Mouse (Mus musculus): ENCODE measurements at regions not wholly inside any gene's neighbourhood (a gene's known extent, or its start where the extent isn't known, plus 50 kb on each side); places are given as distances from the start of the nearest gene placed in this dataset.

DNA sequence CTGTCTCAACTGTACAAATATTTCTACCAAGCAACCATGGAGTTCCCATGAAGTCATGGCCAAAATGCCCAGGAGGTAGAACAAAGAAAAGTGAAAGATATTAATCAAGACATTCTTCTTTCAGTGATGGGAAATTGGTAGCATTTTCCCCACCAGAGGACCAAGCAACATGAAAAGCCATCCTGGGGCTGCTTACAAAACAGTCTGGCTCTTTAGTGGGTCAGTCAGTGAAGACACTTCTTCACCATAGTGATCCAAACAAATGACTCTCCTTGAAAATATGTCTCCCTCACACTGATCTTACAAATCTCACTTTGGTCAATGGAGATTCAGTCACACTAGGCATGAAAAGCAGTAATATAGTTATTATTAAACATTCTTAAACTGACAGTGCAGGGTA, 299.8 kb upstream of the Gm9747 start:
- TF ChIP-seq CTCF (conservative IDR thresholded peaks at IDR 0.05 in 1 of 2, IDR thresholded peaks at IDR 0.05 in 1 of 2; ENCODE audit: low read depth in 2 of 2, low read length in 2 of 2), result no peak
- TF ChIP-seq MAFK (IDR thresholded peaks at IDR 0.05; ENCODE audit: insufficient replicate concordance, low read length), result no peak
- no peak for TF ChIP-seq POLR2A (IDR thresholded peaks at IDR 0.05; ENCODE audit: low read depth, low read length)
- no peak for TF ChIP-seq ZKSCAN1 (IDR thresholded peaks at IDR 0.05; ENCODE audit: borderline replicate concordance, low read depth, low read length)
- TF ChIP-seq ZC3H11A (IDR thresholded peaks at IDR 0.05; ENCODE audit: low read depth, low read length), result no peak
- no peak for TF ChIP-seq EP300 (IDR thresholded peaks at IDR 0.05; ENCODE audit: low read length)
- TF ChIP-seq POLR2AphosphoS2 (IDR thresholded peaks at IDR 0.05; ENCODE audit: low read depth, low read length), result no peak
- no peak for TF ChIP-seq HCFC1 (IDR thresholded peaks at IDR 0.05; ENCODE audit: low read depth, low read length)
- no peak for TF ChIP-seq SMC3 (IDR thresholded peaks at IDR 0.05; ENCODE audit: low read depth, low read length)
- TF ChIP-seq TCF12 (IDR thresholded peaks at IDR 0.05; ENCODE audit: low read depth, low read length), result no peak
- no peak for TF ChIP-seq NELFE (IDR thresholded peaks at IDR 0.05; ENCODE audit: low read depth, low read length)
- no peak for TF ChIP-seq ETS1 (conservative IDR thresholded peaks at IDR 0.05; ENCODE audit: low read depth, low read length)
- TF ChIP-seq KAT2A (IDR thresholded peaks at IDR 0.05; ENCODE audit: insufficient replicate concordance, low read length), result no peak

Data from CH12.LX (cell line).